Comparison of ENCODE assay signal across 28 mouse cellular contexts in the genomic region with DNA sequence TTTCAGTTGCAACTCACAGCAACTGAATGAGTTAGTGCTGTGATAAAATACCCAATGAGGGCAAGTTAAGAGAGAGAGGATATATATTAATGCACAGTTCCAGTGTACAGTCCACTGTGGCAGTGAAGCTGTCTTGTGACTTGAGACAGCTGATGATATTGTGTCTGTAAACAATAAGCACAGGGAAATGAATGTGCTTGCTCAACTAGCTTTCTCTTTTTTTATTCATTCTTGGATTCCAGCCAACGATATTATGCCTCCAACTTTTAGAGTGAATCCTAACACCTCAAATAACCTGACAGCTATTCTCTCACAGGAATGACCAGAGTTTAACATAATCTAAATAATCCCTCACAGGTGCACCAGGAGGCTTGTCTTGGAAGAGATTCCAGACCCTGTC.
DNase-seq lines count a peak whose midpoint lies in the region; ATAC-seq and TF ChIP-seq lines count a peak whose summit lies in the region.
"Had no signal": no experiment of that assay in that cellular context is flagged by ENCODE, and none has a peak within 500 bp of the region (broad histone marks: within the 10 kb centered on the region; RNA-seq: fewer than 3 reads in every experiment).

No protein-coding gene starts in this region.

- H3K4me3 ChIP-seq in heart, embryonic 13.5 days, result no peak overlapping the region
- no peak overlapping the region for H3K4me3 ChIP-seq in lung, embryonic 15.5 days
- no peak overlapping the region for H3K4me3 ChIP-seq in lung, adult 2 months (replicated peaks; ENCODE audit: extremely low read depth, low read depth, low read length)
- no peak overlapping the region for H3K4me3 ChIP-seq in midbrain, embryonic 16.5 days (ENCODE audit: low read depth, low read length)
- no peak overlapping the region for H3K4me3 ChIP-seq in midbrain, embryonic 10.5 days
- H3K4me3 ChIP-seq in midbrain, postnatal 0 days (ENCODE audit: low read depth, low read length), result no peak overlapping the region
- H3K4me3 ChIP-seq: intestine, embryonic 15.5 days; layer of hippocampus, adult 2 months; left cerebral cortex, adult 2 months; limb, embryonic 12.5 days had no signal

- no peak overlapping the region for H3K4me2 ChIP-seq in heart, embryonic 13.5 days
- no peak overlapping the region for H3K4me2 ChIP-seq in lung, embryonic 15.5 days
- H3K4me2 ChIP-seq in midbrain, embryonic 16.5 days (ENCODE audit: low read length), result no peak overlapping the region
- H3K4me2 ChIP-seq in midbrain, postnatal 0 days (ENCODE audit: low read depth, low read length, poor library complexity, severe bottlenecking), result no peak overlapping the region
- H3K4me2 ChIP-seq: heart, embryonic 11.5 days; intestine, embryonic 15.5 days; limb, embryonic 12.5 days; liver, embryonic 11.5 days had no signal

- H3K9ac ChIP-seq in heart, embryonic 13.5 days, result no peak overlapping the region
- no peak overlapping the region for H3K9ac ChIP-seq in lung, embryonic 15.5 days
- no peak overlapping the region for H3K9ac ChIP-seq in midbrain, embryonic 16.5 days (ENCODE audit: low read depth, low read length)
- no peak overlapping the region for H3K9ac ChIP-seq in midbrain, postnatal 0 days (replicated peaks; ENCODE audit: low read length, poor library complexity, severe bottlenecking)
- H3K9ac ChIP-seq: intestine, embryonic 15.5 days; limb, embryonic 12.5 days had no signal

- H3K27ac ChIP-seq in heart, embryonic 13.5 days (replicated peaks), result peak overlapping the region; percentile 28; the same call in 1 of the 2 replicates
- H3K27ac ChIP-seq in lung, embryonic 15.5 days, result no peak overlapping the region
- H3K27ac ChIP-seq in midbrain, embryonic 16.5 days (ENCODE audit: low read length), result no peak overlapping the region
- H3K27ac ChIP-seq in midbrain, embryonic 10.5 days (replicated peaks), result no peak overlapping the region
- H3K27ac ChIP-seq in midbrain, postnatal 0 days (ENCODE audit: low read depth, low read length), result no peak overlapping the region
- H3K27ac ChIP-seq: intestine, embryonic 15.5 days; left cerebral cortex, adult 2 months; limb, embryonic 12.5 days; stomach, postnatal 0 days had no signal

- no peaks in the 10 kb centered on the region for H3K36me3 ChIP-seq in heart, embryonic 13.5 days
- H3K36me3 ChIP-seq in lung, embryonic 15.5 days, result no peaks in the 10 kb centered on the region
- H3K36me3 ChIP-seq in midbrain, embryonic 16.5 days (ENCODE audit: control insufficient read depth, insufficient read depth, low read length), result no peaks in the 10 kb centered on the region
- H3K36me3 ChIP-seq in midbrain, embryonic 10.5 days, result no peaks in the 10 kb centered on the region
- H3K36me3 ChIP-seq in midbrain, postnatal 0 days (ENCODE audit: insufficient read depth, low read length), result no peaks in the 10 kb centered on the region
- H3K36me3 ChIP-seq: intestine, embryonic 15.5 days; limb, embryonic 12.5 days had no signal

- H3K27me3 ChIP-seq in heart, embryonic 13.5 days (replicated peaks), result no peaks in the 10 kb centered on the region
- H3K27me3 ChIP-seq in lung, embryonic 15.5 days, result no peaks in the 10 kb centered on the region
- H3K27me3 ChIP-seq in midbrain, embryonic 16.5 days (ENCODE audit: control insufficient read depth, insufficient read depth, low read depth, low read length), result no peaks in the 10 kb centered on the region
- no peaks in the 10 kb centered on the region for H3K27me3 ChIP-seq in midbrain, embryonic 10.5 days (ENCODE audit: low read depth, poor library complexity, severe bottlenecking)
- H3K27me3 ChIP-seq in midbrain, postnatal 0 days (ENCODE audit: insufficient read depth, low read length), result no peaks in the 10 kb centered on the region
- H3K27me3 ChIP-seq: intestine, embryonic 15.5 days; limb, embryonic 12.5 days; Patski had no signal

- H3K4me1 ChIP-seq in heart, embryonic 13.5 days, result peaks cover 18% of the 10 kb centered on the region
- H3K4me1 ChIP-seq in lung, embryonic 15.5 days, result peaks cover 8% of the 10 kb centered on the region
- 0 out of 2 replicates have a peak, but pooled peaks cover 4% of the 10 kb centered on the region for H3K4me1 ChIP-seq in lung, adult 2 months (ENCODE audit: control insufficient read depth, insufficient read depth, low read length)
- no peaks in the 10 kb centered on the region for H3K4me1 ChIP-seq in midbrain, embryonic 16.5 days (ENCODE audit: control insufficient read depth, insufficient read depth, low read length)
- no peaks in the 10 kb centered on the region for H3K4me1 ChIP-seq in midbrain, embryonic 10.5 days
- H3K4me1 ChIP-seq in midbrain, postnatal 0 days (ENCODE audit: insufficient read depth, low read length), result no peaks in the 10 kb centered on the region
- H3K4me1 ChIP-seq: intestine, embryonic 15.5 days; limb, embryonic 12.5 days had no signal

- no peak for DNase-seq in heart, adult 8-10 months (ENCODE audit: low spot score)
- no peak for DNase-seq in lung, adult 2 months
- DNase-seq in midbrain, embryonic 10.5 days (ENCODE audit: low spot score), result no peak
- DNase-seq in midbrain, postnatal 0 days (ENCODE audit: low spot score), result peak; percentile 17
- DNase-seq: adrenal gland, postnatal 14 days; cerebellum, adult 2 months; cerebellum, postnatal 14 days; gastrocnemius, postnatal 14 days; heart, adult 11 months; heart, postnatal 4 days; kidney, adult 2 months; kidney, postnatal 36 days; right cerebral cortex, postnatal 4 days; thymus, adult 18-20 months; thymus, postnatal 25 days had no signal

- no peak for TF ChIP-seq POLR2A in lung, adult 2 months (IDR thresholded peaks at IDR 0.05; ENCODE audit: borderline replicate concordance, extremely low read depth, low read depth, low read length)

- ATAC-seq in heart, embryonic 13.5 days (ENCODE audit: extremely low read depth, insufficient number of reproducible peaks, low FRiP score, low TSS enrichment), result no peak
- peak; percentile 75; the same call in 1 of the 2 replicates for ATAC-seq in lung, embryonic 15.5 days (ENCODE audit: borderline replicate concordance, extremely low read depth, low FRiP score, low TSS enrichment)
- ATAC-seq in midbrain, embryonic 16.5 days, result peak; percentile 77
- ATAC-seq in midbrain, postnatal 0 days (ENCODE audit: low FRiP score), result no peak
- no peak for ATAC-seq in erythroid progenitor cell, adult 5-6 weeks (replicated peaks; ENCODE audit: low FRiP score, poor library complexity, severe bottlenecking)
- ATAC-seq: hindbrain, embryonic 16.5 days; intestine, embryonic 15.5 days; Patski had no signal

- WGBS in heart, embryonic 13.5 days, result 19% methylated on average over 1 of the region's 1 CpGs
- 23% methylated on average over 1 of the region's 1 CpGs for WGBS in lung, embryonic 15.5 days
- 40% methylated on average over 1 of the region's 1 CpGs for WGBS in lung, adult 2 months
- WGBS in midbrain, embryonic 16.5 days, result 54% methylated on average over 1 of the region's 1 CpGs
- WGBS in midbrain, embryonic 10.5 days, result 87% methylated on average over 1 of the region's 1 CpGs
- WGBS in midbrain, postnatal 0 days, result 44% methylated on average over 1 of the region's 1 CpGs

- no peak for TF ChIP-seq CTCF in lung, adult 2 months (IDR thresholded peaks at IDR 0.05; ENCODE audit: insufficient read depth, low read length)
- no peak for TF ChIP-seq CTCF in midbrain, postnatal 0 days (IDR thresholded peaks at IDR 0.05)

- no peaks in the 10 kb centered on the region for H3K9me3 ChIP-seq in heart, embryonic 13.5 days
- H3K9me3 ChIP-seq in lung, embryonic 15.5 days, result no peaks in the 10 kb centered on the region
- H3K9me3 ChIP-seq in midbrain, embryonic 16.5 days (replicated peaks; ENCODE audit: control insufficient read depth, low read length, poor library complexity, severe bottlenecking), result no peaks in the 10 kb centered on the region
- no peaks in the 10 kb centered on the region for H3K9me3 ChIP-seq in midbrain, embryonic 10.5 days (replicated peaks)
- no peaks in the 10 kb centered on the region for H3K9me3 ChIP-seq in midbrain, postnatal 0 days (ENCODE audit: low read length)
- H3K9me3 ChIP-seq: intestine, embryonic 15.5 days; limb, embryonic 12.5 days had no signal

Comparison
In these comparisons a context has a peak if more than half of its experiments do, and no peak if none do; other contexts are left out.
1. ATAC-seq: peak in lung, embryonic 15.5 days (single experiment) and midbrain, embryonic 16.5 days (single experiment); none in heart, embryonic 13.5 days (single experiment), midbrain, postnatal 0 days (single experiment) and erythroid progenitor cell, adult 5-6 weeks (single experiment).